Mouse (Mus musculus) limb, embryonic 13.5 days (tissue): ENCODE data around the gene Macf1. TPM values are rescaled to one million over a fixed set of nuclear protein-coding genes. Genes with fewer than 3 reads are reported as not detected.

ENCODE experiments used
- ATAC-seq: fragments of 200-750 bp; cut with Nextera tagmentation; 2 replicates; pipeline ENCODE4 v1.8.0; 2017; ENCODE audit warnings: low read depth, moderate number of reproducible peaks, moderate TSS enrichment; ENCODE audit not compliant: low FRiP score
- H3K27ac ChIP-seq: fragments of 300-500 bp; sonication (generic); 2 replicates; pipeline ENCODE4 v1.5.1; 2015; ENCODE audit warnings: inconsistent platforms, mild to moderate bottlenecking, moderate library complexity
- H3K27me3 ChIP-seq: fragments of 300-500 bp; sonication (generic); 2 replicates; pipeline ENCODE4 v1.6.1; 2015; ENCODE audit warnings: mild to moderate bottlenecking, inconsistent platforms
- H3K36me3 ChIP-seq: fragments of 300-500 bp; sonication (generic); 2 replicates; pipeline ENCODE4 v1.6.1; 2015; ENCODE audit warnings: inconsistent platforms, mild to moderate bottlenecking, moderate library complexity
- H3K4me1 ChIP-seq: fragments of 300-500 bp; sonication (generic); 2 replicates; pipeline ENCODE4 v1.6.1; 2015; ENCODE audit warnings: inconsistent platforms
- H3K4me2 ChIP-seq: fragments of 300-500 bp; sonication (generic); replicated peaks from 2 replicates; pipeline ENCODE4 v1.6.1; 2015; ENCODE audit warnings: inconsistent platforms, mild to moderate bottlenecking, moderate library complexity
- H3K4me3 ChIP-seq: fragments of 300-500 bp; sonication (generic); 2 replicates; pipeline ENCODE4 v1.5.1; 2015; ENCODE audit warnings: moderate library complexity, mild to moderate bottlenecking, inconsistent platforms
- H3K9ac ChIP-seq: fragments of 300-500 bp; sonication (generic); 2 replicates; pipeline ENCODE4 v1.6.1; 2015; ENCODE audit warnings: mild to moderate bottlenecking, inconsistent platforms
- H3K9me3 ChIP-seq: fragments of 300-500 bp; sonication (generic); 2 replicates; pipeline ENCODE4 v1.6.1; 2016; ENCODE audit warnings: inconsistent platforms
- WGBS: fragments of 180-500 bp; shearing (Covaris S2); methylation state at CpG from one replicate; pipeline ENCODE4 v1.1.7; 2015; 5-methylcytosine and 5-hydroxymethylcytosine counted together
- polyA plus RNA-seq: library from polyadenylated mRNA; unstranded; fragments of >200 nt; fragmentation: Nextera tagmentation; extraction: Ambion mirVana; gene quantifications from 2 replicates; pipeline ENCODE4 v1.2.1, GENCODE M21; 2015

Macf1 gene
- polyA plus RNA-seq, 1 experiment from 2014 or later = 48.0 TPM

DNA sequence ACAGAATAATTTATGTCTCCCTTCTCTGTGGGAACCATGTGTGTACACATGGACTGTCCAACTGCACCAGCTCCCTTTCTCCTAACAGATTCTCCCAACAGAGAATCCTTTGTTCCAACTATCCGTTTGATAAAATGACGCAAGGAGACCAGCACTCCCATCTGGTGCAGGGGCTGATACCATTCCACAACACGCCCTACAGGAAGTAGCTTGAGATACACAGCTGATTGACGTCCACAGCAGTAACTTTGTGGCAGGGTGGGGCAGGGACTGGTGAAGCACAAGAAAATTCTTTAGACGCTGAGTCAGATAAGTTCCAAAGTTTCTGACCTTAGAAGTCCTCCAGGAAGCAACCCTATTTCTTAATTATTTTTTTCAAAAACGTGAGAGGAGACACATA, 261.3 kb downstream of the Macf1 start:
- 74% methylated on average over 6 of the region's 6 CpGs for WGBS
- ATAC-seq = no peak
- no peak overlapping the region for H3K4me3 ChIP-seq
- H3K9me3 ChIP-seq = no peaks in the 10 kb centered on the region
- no peak overlapping the region for H3K4me2 ChIP-seq
- H3K27me3 ChIP-seq = no peaks in the 10 kb centered on the region
- no peak overlapping the region for H3K9ac ChIP-seq
- peaks cover 13% of the 10 kb centered on the region; the same call in 1 of the 2 replicates for H3K4me1 ChIP-seq
- no peak overlapping the region for H3K27ac ChIP-seq
- peaks cover 14% of the 10 kb centered on the region for H3K36me3 ChIP-seq

DNA sequence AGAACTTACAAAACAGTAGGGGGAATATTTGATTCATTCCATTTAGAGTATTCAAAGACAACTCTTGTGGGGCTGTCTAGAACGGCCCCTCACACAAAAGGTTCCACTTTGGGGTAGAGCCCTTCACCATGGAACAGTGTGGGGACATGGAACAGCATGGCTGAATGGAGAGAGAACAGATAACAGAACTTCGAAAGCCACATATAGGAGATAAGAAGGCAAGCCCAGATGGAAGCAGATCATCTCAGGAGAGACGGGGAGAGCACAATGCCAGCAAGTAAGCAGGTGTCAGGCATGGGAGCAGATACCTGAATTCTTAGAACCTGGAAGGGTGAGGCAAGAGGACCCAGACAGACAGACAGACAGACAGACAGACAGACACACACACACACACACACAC, 266.1 kb downstream of the Macf1 start:
- no peak for ATAC-seq
- Histone ChIP-seq H3K9me3 (no peaks in the 10 kb centered on the region), H3K36me3 (no peaks in the 10 kb centered on the region), H3K4me3 (no peak overlapping the region), H3K4me1 (peaks cover 10% of the 10 kb centered on the region), H3K27me3 (no peaks in the 10 kb centered on the region), H3K9ac (no peak overlapping the region), H3K27ac (no peak overlapping the region), H3K4me2 (no peak overlapping the region)
- WGBS = 93% methylated on average over 3 of the region's 3 CpGs

DNA sequence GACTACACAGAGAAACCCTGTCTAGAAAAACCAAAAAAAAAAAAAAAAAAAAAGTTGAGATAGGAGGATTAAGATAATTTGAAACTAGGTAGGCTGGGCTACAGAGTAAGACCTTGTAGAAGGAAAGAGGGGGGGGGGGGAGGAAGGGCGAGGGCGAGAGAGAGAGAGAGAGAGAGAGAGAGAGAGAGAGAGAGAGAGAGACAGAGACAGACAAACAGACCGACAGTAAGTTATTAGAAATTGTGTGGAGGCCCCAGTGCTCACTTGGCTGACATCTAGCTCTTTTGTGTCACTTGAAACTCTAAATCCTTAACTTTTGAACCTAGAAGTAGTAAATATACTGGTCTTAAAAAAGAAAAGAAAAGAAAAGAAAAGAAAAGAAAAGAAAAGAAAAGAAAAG, 266.7 kb downstream of the Macf1 start:
- 61% methylated on average over 3 of the region's 3 CpGs for WGBS
- no peak for ATAC-seq
- H3K27ac ChIP-seq = no peak overlapping the region
- no peak overlapping the region for H3K4me2 ChIP-seq
- H3K4me1 ChIP-seq = peaks cover 15% of the 10 kb centered on the region
- no peak overlapping the region for H3K4me3 ChIP-seq
- no peaks in the 10 kb centered on the region for H3K36me3 ChIP-seq
- no peaks in the 10 kb centered on the region for H3K27me3 ChIP-seq
- no peaks in the 10 kb centered on the region for H3K9me3 ChIP-seq
- H3K9ac ChIP-seq = no peak overlapping the region

DNA sequence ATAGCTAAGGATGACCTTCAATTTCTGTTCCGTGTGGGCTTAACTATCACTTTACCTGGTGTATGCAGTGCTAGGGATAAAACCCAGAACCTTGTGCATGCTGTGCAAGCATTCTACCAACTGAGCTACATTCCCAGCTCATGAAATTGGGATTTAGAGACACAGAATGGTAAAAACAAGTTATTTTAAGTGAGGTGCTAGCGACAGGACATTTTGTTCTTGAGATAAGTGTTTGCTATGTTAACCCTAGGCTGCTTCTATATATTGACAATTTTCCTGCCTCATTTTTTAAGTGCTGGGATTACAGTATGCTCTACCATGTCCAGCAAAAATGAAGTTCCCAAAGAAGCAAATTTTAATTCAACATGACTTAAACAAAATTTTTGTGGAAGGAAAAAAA, 267.3 kb downstream of the Macf1 start:
- no peaks in the 10 kb centered on the region for H3K9me3 ChIP-seq
- WGBS = 87% methylated on average over 2 of the region's 2 CpGs
- no peak for ATAC-seq
- H3K36me3 ChIP-seq = no peaks in the 10 kb centered on the region
- peaks cover 19% of the 10 kb centered on the region for H3K4me1 ChIP-seq
- H3K27me3 ChIP-seq = no peaks in the 10 kb centered on the region
- no peak overlapping the region for H3K4me3 ChIP-seq
- H3K4me2 ChIP-seq = no peak overlapping the region
- no peak overlapping the region for H3K27ac ChIP-seq
- H3K9ac ChIP-seq = no peak overlapping the region

DNA sequence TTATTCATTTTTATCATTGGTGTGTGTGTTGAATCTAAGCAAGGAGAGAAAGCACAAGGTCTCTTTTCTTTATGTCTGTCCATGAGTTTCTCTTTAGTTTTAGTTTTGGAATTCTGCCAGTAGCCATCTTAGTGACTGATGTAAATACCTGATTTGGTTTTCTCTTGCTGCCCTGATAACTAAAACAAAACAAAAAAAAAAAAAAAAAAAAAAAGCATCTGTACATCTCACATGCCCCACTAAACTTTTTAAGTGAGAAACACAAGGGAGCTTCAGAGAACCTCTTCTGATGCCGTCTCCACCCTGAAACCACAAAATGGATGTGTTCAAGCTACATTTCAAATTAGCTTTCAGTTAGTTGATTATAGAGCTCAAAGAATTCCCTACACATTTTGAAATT, 268.6 kb downstream of the Macf1 start:
- no peak overlapping the region for H3K27ac ChIP-seq
- H3K4me1 ChIP-seq = peaks cover 24% of the 10 kb centered on the region
- H3K9me3 ChIP-seq = no peaks in the 10 kb centered on the region
- no peak overlapping the region for H3K4me2 ChIP-seq
- ATAC-seq = no peak
- 93% methylated on average over 1 of the region's 1 CpGs for WGBS
- no peaks in the 10 kb centered on the region for H3K36me3 ChIP-seq
- no peak overlapping the region for H3K9ac ChIP-seq
- no peak overlapping the region for H3K4me3 ChIP-seq
- no peaks in the 10 kb centered on the region for H3K27me3 ChIP-seq

DNA sequence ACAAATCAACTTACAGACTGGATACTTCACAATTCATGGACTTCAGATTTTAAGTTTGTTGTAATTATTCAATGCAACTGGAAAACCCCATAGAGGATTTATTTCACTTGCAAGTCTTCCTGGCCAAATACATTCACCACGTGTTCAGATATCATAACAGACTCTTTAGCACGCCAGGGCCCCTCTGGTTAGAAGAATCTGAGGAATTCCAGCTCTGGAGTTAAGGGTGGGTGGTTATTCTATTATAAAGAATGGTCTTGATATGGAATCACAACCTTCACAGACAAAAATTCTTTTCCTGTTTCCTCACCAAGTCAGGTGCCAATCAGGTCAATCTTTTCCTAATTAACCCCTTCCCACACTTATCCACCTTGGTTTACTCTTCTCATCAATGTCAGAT, 270.3 kb downstream of the Macf1 start:
- no peak for ATAC-seq
- Histone ChIP-seq H3K4me2 (no peak overlapping the region), H3K36me3 (peaks cover 11% of the 10 kb centered on the region), H3K9me3 (no peaks in the 10 kb centered on the region), H3K9ac (no peak overlapping the region), H3K4me3 (no peak overlapping the region), H3K27ac (no peak overlapping the region), H3K4me1 (peaks cover 40% of the 10 kb centered on the region), H3K27me3 (no peaks in the 10 kb centered on the region)
- 35% methylated on average over 2 of the region's 2 CpGs for WGBS

DNA sequence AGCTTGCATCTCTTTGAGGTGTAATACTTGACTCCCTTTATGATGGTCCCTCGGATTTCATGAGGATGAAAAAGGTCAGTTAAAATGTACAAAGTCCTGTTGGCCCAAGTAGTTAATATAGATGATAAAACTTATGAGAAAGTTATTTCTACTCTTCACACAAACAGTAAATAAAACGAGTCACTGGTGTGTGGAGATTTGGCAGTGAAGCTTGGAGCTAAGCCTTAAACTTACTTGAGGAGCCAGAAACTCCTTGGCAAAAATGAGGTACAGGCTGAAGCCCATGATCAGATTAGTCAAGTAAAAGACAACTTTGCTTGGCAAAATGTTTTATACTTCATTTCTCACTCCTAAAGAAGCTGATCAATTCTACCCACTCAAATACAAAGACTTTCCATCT, 271.2 kb downstream of the Macf1 start:
- 20% methylated on average over 2 of the region's 2 CpGs for WGBS
- peak overlapping the region; percentile 80; the same call in 1 of the 2 replicates for H3K4me3 ChIP-seq
- H3K36me3 ChIP-seq = peaks cover 20% of the 10 kb centered on the region
- peak overlapping the region; percentile 96 for H3K27ac ChIP-seq
- no peak overlapping the region for H3K9ac ChIP-seq
- peaks cover 49% of the 10 kb centered on the region for H3K4me1 ChIP-seq
- no peaks in the 10 kb centered on the region for H3K9me3 ChIP-seq
- no peak for ATAC-seq
- no peaks in the 10 kb centered on the region for H3K27me3 ChIP-seq
- H3K4me2 ChIP-seq = peak overlapping the region; percentile 81

DNA sequence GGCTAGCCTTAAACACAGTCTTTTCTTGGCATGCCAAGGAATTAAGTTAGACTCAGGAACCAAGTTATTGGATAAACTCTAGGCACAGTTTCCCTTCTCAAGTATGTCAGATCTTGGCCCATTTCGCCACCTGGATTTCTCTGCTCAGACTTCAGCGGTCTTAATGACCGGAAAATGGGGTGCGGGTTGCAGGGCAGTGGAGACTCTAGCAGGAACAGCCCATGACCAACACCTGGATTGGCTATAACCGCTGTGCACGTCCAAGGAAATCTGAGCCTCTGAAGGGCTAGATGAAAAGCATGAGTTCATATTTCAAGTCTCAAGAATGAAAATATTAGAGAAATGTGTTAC, 271.7 kb downstream of the Macf1 start:
- H3K9me3 ChIP-seq = no peaks in the 10 kb centered on the region
- H3K27me3 ChIP-seq = no peaks in the 10 kb centered on the region
- H3K36me3 ChIP-seq = peaks cover 25% of the 10 kb centered on the region
- H3K27ac ChIP-seq = peak overlapping the region; percentile 96
- ATAC-seq = peak; percentile 22; the same call in 1 of the 2 replicates
- H3K4me2 ChIP-seq = peak overlapping the region; percentile 81
- under 1% methylated on average over 6 of the region's 6 CpGs for WGBS
- H3K4me3 ChIP-seq = peak overlapping the region; percentile 80
- peak overlapping the region; percentile 92 for H3K9ac ChIP-seq
- peaks cover 54% of the 10 kb centered on the region for H3K4me1 ChIP-seq

DNA sequence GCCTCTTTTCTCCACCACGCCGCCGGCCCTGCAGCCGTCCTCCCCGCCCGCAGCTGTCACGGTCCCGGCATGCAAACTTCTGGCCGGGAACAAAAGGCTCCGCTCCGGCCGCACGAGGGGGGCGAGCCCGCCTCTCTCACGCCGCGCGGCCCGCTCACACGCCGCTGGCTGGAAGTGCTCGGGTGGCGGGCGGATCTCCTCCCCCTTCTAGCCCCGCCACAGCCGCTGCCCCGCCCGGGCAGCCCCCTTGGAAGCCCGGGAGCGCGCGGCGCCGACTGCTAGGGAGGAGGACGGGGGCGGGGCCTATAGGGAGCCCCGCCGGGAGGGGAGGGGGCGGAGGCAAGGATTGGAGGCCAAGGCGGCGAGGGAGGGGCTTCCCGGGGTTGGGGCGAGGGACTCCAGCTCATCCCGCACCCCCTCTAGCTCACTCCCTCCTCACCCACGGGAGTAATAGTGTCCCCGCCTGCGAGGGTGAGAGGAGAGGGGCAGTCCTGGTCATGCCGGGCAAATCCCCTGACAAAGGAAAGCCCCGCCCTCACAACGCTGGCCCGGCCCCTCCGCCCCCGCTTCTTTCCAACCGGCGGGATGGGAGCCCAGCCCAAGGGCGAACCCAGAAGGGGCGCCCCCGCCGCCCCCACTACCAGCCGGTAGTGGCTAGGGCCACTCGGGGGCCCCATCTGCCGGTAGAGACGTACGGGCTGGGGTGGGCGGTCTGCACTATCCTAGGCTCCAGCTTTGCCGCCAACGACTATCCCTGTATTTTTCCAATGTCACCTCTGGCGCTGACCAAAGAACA, 272.2 kb downstream of the Macf1 start:
- Histone ChIP-seq H3K27ac (peak overlapping the region; percentile 96), H3K4me1 (peaks cover 59% of the 10 kb centered on the region), H3K9ac (peak overlapping the region; percentile 92), H3K4me3 (peak overlapping the region; percentile 80), H3K36me3 (peaks cover 26% of the 10 kb centered on the region), H3K27me3 (no peaks in the 10 kb centered on the region), H3K9me3 (no peaks in the 10 kb centered on the region), H3K4me2 (peak overlapping the region; percentile 81)
- ATAC-seq = peak; percentile 94
- under 1% methylated on average over 56 of the region's 69 CpGs for WGBS

DNA sequence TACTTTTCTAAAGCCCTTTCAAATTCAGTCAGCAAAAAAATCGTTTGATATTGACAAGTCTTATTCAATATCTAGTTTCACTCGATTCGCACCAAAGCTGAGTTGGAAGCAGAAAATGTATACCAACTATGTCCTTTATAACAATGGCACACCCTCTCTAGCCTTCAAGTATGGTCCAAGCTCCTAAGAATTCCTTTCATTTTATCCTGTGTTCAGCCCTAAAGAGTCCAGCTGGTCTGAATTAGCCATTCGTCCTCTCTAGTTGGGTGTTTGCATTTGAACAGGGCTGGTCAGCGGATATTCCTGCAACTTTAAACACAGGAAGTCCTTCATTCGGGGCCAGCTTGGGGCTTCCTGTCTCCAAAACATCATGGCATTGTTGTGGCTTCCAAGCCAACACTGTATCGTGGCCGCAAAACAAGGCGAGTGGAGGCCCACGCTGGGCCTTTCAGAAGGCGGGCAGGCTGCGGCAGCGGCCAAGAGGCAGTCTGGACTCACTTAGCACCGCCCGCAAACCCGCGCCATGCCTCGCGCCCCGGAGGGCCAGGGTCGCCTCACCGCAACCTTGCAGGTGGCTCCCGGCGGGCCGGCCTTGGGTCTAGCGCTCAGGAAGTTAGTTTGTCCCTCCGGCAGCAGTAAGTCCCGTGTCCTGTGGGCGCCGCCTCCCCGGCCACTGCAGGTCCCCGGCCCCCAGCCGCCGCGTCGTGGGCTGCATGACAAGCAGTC, 273.0 kb downstream of the Macf1 start:
- Histone ChIP-seq H3K9me3 (no peaks in the 10 kb centered on the region), H3K4me1 (peaks cover 66% of the 10 kb centered on the region), H3K36me3 (peaks cover 26% of the 10 kb centered on the region), H3K4me3 (peak overlapping the region; percentile 80), H3K27me3 (no peaks in the 10 kb centered on the region), H3K4me2 (peak overlapping the region; percentile 81), H3K9ac (peak overlapping the region; percentile 92), H3K27ac (peak overlapping the region; percentile 96)
- WGBS = 3% methylated on average over 36 of the region's 36 CpGs
- ATAC-seq = no peak; the same call in none of the 2 replicates

DNA sequence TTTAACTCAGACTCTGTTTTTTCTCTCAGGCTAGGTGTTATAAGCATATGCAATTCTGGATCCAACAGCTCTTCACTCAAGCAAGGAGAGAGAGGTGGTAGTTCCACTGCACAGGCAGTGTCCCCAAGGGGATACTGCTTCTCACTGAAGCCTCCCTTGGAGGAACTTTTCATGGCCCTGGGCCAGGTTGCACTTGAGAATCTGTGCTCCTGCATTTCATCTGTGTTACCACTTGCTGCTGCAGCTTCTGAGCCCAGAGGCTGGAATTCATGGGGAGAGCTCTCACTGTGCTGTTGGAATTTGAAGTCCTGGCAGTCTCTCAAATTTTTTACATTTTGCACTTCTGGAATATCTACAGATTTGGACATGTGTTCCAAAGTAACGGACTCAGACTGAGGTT, 274.4 kb downstream of the Macf1 start:
- H3K4me1 ChIP-seq = peaks cover 80% of the 10 kb centered on the region
- H3K4me2 ChIP-seq = peak overlapping the region; percentile 81
- H3K27me3 ChIP-seq = no peaks in the 10 kb centered on the region
- H3K4me3 ChIP-seq = peak overlapping the region; percentile 80; the same call in 1 of the 2 replicates
- H3K27ac ChIP-seq = no peak overlapping the region
- H3K36me3 ChIP-seq = peaks cover 26% of the 10 kb centered on the region
- no peaks in the 10 kb centered on the region for H3K9me3 ChIP-seq
- H3K9ac ChIP-seq = no peak overlapping the region
- no peak for ATAC-seq
- 58% methylated on average over 1 of the region's 1 CpGs for WGBS

DNA sequence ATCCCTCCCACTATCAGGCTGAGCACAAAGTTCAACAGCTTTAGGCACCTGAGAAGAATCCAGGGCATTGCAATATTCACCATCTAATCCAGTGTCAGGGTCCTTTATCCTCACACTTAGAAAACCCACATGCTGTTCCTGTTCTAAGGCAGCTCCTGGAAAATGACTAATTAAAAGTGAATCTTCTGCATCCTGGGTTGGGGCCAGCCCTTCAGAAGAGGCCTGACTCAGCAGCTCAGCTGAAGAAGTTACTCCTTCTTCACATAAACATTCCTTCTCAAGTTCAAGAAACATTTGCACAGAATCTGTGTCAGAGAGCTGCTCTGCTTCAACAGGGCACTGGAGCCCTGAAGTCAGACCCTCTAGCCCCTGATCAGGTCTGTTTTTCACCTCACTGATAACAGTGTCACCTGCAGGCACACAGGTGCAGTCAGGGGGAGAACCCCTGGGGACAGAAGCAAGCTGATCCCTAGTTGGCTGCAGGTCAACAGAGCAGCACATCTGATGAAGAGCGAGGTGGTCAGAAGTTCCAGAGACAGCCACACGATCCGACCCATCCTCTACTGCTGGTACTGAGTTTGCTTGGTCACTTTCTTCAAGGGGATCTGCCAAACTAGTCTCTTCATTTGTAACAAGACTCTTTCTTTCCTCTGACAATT, 275.0 kb downstream of the Macf1 start:
- 91% methylated on average over 3 of the region's 3 CpGs for WGBS

More for the DNA sequence above, 275.0 kb downstream of the Macf1 start:
- H3K4me1 ChIP-seq = peaks cover 85% of the 10 kb centered on the region
- H3K27me3 ChIP-seq = no peaks in the 10 kb centered on the region
- peak overlapping the region; percentile 81 for H3K4me2 ChIP-seq
- no peak overlapping the region for H3K9ac ChIP-seq
- no peak overlapping the region for H3K4me3 ChIP-seq
- no peak for ATAC-seq
- H3K9me3 ChIP-seq = no peaks in the 10 kb centered on the region
- peak overlapping the region; percentile 22; the same call in 1 of the 2 replicates for H3K27ac ChIP-seq
- peaks cover 26% of the 10 kb centered on the region for H3K36me3 ChIP-seq
